Mouse (Mus musculus) heart, adult 2 months (tissue): Measurements from ENCODE around the gene Ndc80.
"Not testable (repeated sequence)": the region's sequence is repeated elsewhere in the genome, so short reads cannot be mapped to it uniquely, and the experiment has no call there.

Experiments used
- CTCF ChIP-seq: fragments of 200-600 bp; IDR thresholded peaks from 2 replicates; pipeline ENCODE4 v1.8.1; 2022; ENCODE audit warnings: antibody characterized with exemption, mild to moderate bottlenecking, moderate library complexity
- POLR2A ChIP-seq: fragments of 200-500 bp; IDR thresholded peaks from 2 replicates; pipeline ENCODE4 v1.6.1; 2011; ENCODE audit warnings: mild to moderate bottlenecking, low read depth, low read length, control low read depth; ENCODE audit not compliant: insufficient read depth

- not testable (repeated sequence) for TF ChIP-seq POLR2A, CTCF
Observed at GRCm38 (mm10) chr17:71535595-71535994, 8.9 kb upstream of the Ndc80 start.
